Mouse (Mus musculus) G1E (cell line): ENCODE results near the gene Fgfr2.

Experiments used
- CTCF ChIP-seq: IDR thresholded peaks from 2 replicates; pipeline ENCODE4 v1.5.1; 2012; ENCODE audit warnings: low read depth, low read length, inconsistent platforms, mixed read lengths
- TAL1 ChIP-seq: conservative IDR thresholded peaks from 2 replicates; pipeline ENCODE4 v1.6.1; 2012; ENCODE audit warnings: low read depth, low read length, inconsistent platforms, mixed read lengths

- no peak for TF ChIP-seq CTCF
- TF ChIP-seq TAL1, result no peak
Observed at GRCm38 (mm10) chr7:130368827-130369641, 2754.1 kb downstream of the Fgfr2 start.
